Mouse (Mus musculus) central nervous system, embryonic 11.5 days (tissue): ENCODE results near the gene Olfr1383. TPM values are rescaled to one million over a fixed set of nuclear protein-coding genes. Genes with fewer than 3 reads are reported as not detected.

ENCODE experiments used
- polyA plus RNA-seq: library from polyadenylated mRNA; depleted of rRNA; stranded (reverse); fragments of >200 nt; gene quantifications from 2 replicates; pipeline ENCODE4 v1.2.3, GENCODE M21; 2012; rRNA removed

Gene Olfr1383
- polyA plus RNA-seq, result not detected in 2 replicates

DNA sequence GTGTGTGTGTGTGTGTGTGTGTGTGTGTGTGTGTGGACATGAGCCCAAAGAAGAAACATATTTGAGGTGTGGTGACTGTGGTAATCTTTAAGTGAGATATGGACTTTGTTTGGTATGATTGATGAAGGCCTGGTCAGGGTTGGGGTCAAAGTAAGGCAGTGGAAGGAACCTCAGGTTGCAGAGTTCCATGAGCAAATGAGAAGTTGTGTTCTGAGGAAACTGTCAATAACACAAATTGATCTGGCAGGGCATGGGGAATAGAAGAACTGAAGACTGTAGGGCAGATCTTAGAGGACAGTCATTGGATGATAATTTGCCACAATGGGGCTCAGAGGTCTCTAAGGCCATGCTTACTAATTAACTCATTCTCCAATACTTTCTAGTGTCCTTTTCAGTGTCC lies at the start of gene Olfr1383:
TSS of gene Olfr1383 (plus strand) at position 301 of the 400 bp plus-strand sequence.

DNA sequence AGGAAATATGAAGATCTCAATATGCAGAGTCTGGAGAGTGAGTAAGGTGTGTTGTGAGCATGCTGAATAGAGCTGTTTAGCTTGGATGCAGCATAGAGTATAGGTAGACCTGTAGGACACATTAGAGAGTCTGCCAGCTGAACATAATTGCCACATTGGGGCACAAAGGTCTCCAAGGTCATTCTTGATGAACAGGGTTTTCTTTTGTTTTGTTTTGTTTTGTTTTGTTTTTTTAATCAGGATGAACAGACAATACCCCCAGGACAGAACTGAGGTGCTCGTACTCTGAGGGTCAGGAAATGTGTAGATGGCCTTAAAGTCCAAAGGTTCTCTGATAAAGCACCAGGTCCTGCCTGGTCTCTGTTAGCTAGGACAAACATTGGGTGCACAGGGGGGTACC lies 30.7 kb upstream of the Olfr1383 start, which contains the start of gene Olfr1385:
TSS of gene Olfr1385 (plus strand) at position 301 of the 400 bp plus-strand sequence.

DNA sequence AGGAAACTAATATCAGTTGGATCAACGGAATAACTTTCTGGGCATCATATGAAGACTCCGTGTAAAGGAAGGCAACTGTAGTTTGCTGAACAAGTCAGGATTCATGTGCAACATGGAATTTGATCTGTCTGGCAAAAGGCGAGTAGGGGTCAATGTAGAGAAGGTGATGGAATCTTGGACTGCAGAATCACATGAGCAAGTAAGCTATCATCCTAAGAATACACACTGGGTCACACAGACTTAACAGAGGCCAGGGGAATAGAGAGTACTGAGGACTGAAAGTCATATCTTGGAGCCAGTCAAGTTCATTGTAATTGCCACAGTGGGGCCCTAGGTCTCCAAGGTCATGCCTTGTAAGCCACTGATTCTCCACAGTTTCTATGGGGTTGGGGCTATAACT lies 8.5 kb downstream of the Olfr1383 start, which contains the start of gene Olfr1382:
TSS of gene Olfr1382 (plus strand) at position 301 of the 400 bp plus-strand sequence.

GRCm38 (mm10) chr11:49543149-49543548 lies 23.7 kb downstream of the Olfr1383 start, which contains the start of gene Olfr1381:
Olfr1381 (plus strand) TSS chr11:49543449.

DNA sequence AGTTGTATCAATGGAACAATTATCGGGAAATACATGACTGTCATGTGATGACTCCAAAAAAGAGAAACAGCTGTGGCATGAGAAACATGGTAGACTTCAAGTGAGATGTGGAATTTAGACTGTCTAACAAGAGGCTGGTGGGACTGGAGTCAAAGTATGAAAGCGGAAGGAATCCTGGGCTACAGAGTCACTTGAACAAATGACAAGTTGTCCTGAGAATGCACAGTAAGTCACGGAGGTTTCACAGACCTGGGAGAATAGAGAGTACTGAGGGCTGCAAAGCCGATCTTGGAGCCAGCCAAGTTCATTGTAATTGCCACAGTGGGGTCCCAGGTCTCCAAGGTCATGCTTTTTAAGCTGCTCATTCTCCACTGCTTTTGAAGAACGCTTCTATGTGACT lies 37.1 kb downstream of the Olfr1383 start, which contains the start of gene Olfr1380:
TSS of gene Olfr1380 (plus strand) at position 301 of the 400 bp plus-strand sequence.

Other genes starting within 250 kb of the Olfr1383 start
- gene Olfr1393, start 241.3 kb upstream of the Olfr1383 start, polyA plus RNA-seq, result 0.06 and 0.17 TPM in 2 replicates
- 0.05 and 0.20 TPM in 2 replicates for gene Olfr1392, start 234.4 kb upstream of the Olfr1383 start, polyA plus RNA-seq
- gene Olfr10, start 214.9 kb upstream of the Olfr1383 start, polyA plus RNA-seq, result not detected in 2 replicates
- gene Olfr1391, start 196.9 kb upstream of the Olfr1383 start, polyA plus RNA-seq, result not detected in 2 replicates
- gene Olfr1390, start 184.5 kb upstream of the Olfr1383 start, polyA plus RNA-seq, result not detected in 2 replicates
- not detected in 2 replicates for gene Olfr1389, start 96.6 kb upstream of the Olfr1383 start, polyA plus RNA-seq
- 0.09 and 0.13 TPM in 2 replicates for gene Olfr1388, start 83.0 kb upstream of the Olfr1383 start, polyA plus RNA-seq
- not detected in 2 replicates for gene Olfr1387, start 64.3 kb upstream of the Olfr1383 start, polyA plus RNA-seq
- not detected in 2 replicates for gene Olfr1386, start 54.6 kb upstream of the Olfr1383 start, polyA plus RNA-seq
- not detected in 2 replicates for gene Olfr1385, start 30.6 kb upstream of the Olfr1383 start, polyA plus RNA-seq
- gene Olfr1384, start 12.9 kb upstream of the Olfr1383 start, polyA plus RNA-seq, result not detected in 2 replicates
- not detected in 2 replicates for gene Olfr1382, start 8.6 kb downstream of the Olfr1383 start, polyA plus RNA-seq
- not detected in 2 replicates for gene Olfr1381, start 23.8 kb downstream of the Olfr1383 start, polyA plus RNA-seq
- not detected in 2 replicates for gene Olfr1380, start 37.2 kb downstream of the Olfr1383 start, polyA plus RNA-seq
- 2.7 and 4.2 TPM in 2 replicates for gene Flt4, start 89.6 kb downstream of the Olfr1383 start, polyA plus RNA-seq
- 0.25 TPM in 1 of 2 replicates, not detected in the other for gene Scgb3a1, start 144.0 kb downstream of the Olfr1383 start, polyA plus RNA-seq
- gene Cnot6, start 193.1 kb downstream of the Olfr1383 start, polyA plus RNA-seq, result 80.1 and 101 TPM in 2 replicates